Mouse (Mus musculus): ENCODE results near the gene Acot6. TPM values are rescaled to one million over a fixed set of nuclear protein-coding genes. Genes with fewer than 3 reads are reported as not detected.

The Acot6 gene
- total and polyA plus RNA-seq, 2 experiments from 2014 or later: 1.3 to 5.1 TPM

DNA sequence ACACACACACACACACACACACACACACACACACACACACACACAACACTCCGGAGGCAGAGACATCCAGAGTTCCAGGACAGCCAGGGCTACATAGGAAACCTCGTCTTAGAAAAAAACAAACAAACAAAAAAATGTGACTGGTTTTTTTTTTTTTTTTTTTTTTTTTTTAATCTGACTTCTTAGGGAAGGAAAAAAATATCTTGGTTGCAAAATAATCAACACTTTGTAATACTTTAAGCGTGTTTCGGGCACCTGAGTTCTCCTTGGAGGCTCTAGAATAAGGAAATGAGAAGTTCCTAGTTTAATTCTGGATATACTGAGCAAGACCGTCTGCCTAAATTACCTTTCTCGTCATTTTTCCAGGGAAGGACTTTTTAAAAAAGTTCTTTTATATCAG lies 13.2 kb downstream of the Acot6 start:
- no peak for DNase-seq
- Histone ChIP-seq H3K9ac (no peak overlapping the region), H3K4me2 (ENCODE audit: low read depth) (peak overlapping the region; percentile 67), H3K27me3 (ENCODE audit: insufficient read depth, low read length) (no peaks in the 10 kb centered on the region), H3K4me3 (ENCODE audit: low read depth, low read length) (peak overlapping the region; percentile 85), H3K4me1 (ENCODE audit: insufficient read depth) (peaks cover 6% of the 10 kb centered on the region; the same call in 1 of the 2 replicates), H3K27ac (ENCODE audit: low read depth, low read length) (no peak overlapping the region), H3K36me3 (ENCODE audit: insufficient read depth) (no peaks in the 10 kb centered on the region), H3K9me3 (ENCODE audit: low read length) (no peaks in the 10 kb centered on the region)
- 34% methylated on average over 6 of the region's 6 CpGs for WGBS
- no peak for TF ChIP-seq CTCF (IDR thresholded peaks at IDR 0.05; ENCODE audit: low read depth)
- no peak for ATAC-seq

DNA sequence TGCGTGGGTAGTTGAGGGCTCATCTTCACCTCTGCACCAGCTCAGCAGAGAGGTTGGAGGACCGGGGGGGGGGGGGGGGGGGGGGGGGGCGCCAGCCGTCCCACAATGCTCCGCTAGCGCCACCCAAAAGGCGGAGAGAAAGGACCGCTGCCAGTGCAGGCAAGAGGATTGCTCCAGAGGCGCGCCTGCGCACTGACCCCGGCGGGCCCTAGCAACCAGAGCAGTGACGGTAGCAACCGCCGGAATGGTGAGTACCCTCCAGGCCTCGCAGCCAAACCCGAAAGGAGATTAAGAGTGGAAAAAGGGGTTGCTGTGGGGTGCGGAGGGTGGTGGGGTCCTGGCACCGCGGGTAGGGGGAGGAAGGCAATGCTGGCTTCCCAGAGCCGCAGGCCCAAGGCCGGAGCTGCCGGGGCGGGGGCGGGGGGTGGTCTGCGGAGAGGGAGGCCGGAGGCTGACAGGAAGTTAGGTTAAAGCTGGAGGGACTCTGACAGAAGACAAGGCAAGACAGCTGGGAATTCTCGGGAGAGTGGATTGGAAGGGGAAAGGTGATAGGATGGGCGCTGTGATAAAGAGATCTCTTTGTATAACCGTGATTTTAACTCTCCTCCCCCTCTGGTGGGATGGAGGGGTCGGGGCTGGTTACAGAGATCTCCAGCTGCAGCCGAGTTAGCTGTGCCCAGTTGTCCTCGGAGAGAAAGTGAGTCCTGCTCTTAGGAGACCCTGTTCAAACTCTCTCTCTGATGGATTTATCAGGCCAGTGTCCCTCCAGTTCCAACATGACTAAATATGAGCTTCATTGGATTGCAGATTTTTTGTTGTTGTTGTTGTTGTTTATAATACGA lies 13.9 kb downstream of the Acot6 start, which contains the start of gene Dnal1:
Gene Dnal1, plus strand, starts transcription at position 214 of the 842 bp plus-strand sequence.
- H3K36me3 ChIP-seq (ENCODE audit: insufficient read depth): no peaks in the 10 kb centered on the region
- H3K9me3 ChIP-seq (ENCODE audit: low read length): no peaks in the 10 kb centered on the region

DNA sequence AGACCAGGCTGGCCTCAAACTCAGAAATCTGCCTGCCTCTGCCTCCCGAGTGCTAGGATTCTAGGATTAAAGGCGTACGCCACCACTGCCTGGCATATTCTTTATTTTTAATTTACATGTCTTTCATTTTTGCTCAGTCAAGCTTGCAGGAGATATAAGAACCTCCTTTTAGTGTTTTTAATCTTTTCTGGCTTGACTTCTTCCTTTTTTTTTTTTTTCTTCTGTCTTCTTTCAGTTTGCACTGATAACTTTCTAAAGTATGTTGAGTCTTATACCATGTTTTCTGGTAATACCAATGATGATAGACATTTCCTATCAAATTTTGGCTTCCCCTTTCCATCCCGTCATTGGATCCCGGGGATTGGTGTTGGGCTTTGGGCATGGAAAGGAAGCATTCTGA lies 19.1 kb downstream of the Acot6 start:
- Histone ChIP-seq H3K9me3 (ENCODE audit: low read length) (no peaks in the 10 kb centered on the region), H3K27me3 (ENCODE audit: insufficient read depth, low read length) (no peaks in the 10 kb centered on the region), H3K4me2 (ENCODE audit: low read depth) (no peak overlapping the region), H3K4me3 (ENCODE audit: low read depth, low read length) (no peak overlapping the region), H3K9ac (no peak overlapping the region), H3K36me3 (ENCODE audit: insufficient read depth) (no peaks in the 10 kb centered on the region), H3K4me1 (ENCODE audit: insufficient read depth) (peaks cover 6% of the 10 kb centered on the region; the same call in 1 of the 2 replicates), H3K27ac (ENCODE audit: low read depth, low read length) (no peak overlapping the region)
- DNase-seq (no peak), ATAC-seq (no peak)
- WGBS: 96% methylated on average over 5 of the region's 5 CpGs
- no peak for TF ChIP-seq CTCF (IDR thresholded peaks at IDR 0.05; ENCODE audit: low read depth)

More for the DNA sequence above, 13.9 kb downstream of the Acot6 start, which contains the start of gene Dnal1:
- peak within 1 kb of the TSS; percentile 73 for H3K9ac ChIP-seq
- ATAC-seq (peak; percentile 99), DNase-seq (peak; percentile 93)
- 2% methylated on average over 32 of the region's 35 CpGs for WGBS
- peak within 1 kb of the TSS; percentile 85 for H3K4me3 ChIP-seq (ENCODE audit: low read depth, low read length)
- H3K4me1 ChIP-seq (ENCODE audit: insufficient read depth): peaks cover 6% of the 10 kb centered on the region; the same call in 1 of the 2 replicates
- peak within 1 kb of the TSS; percentile 67 for H3K4me2 ChIP-seq (ENCODE audit: low read depth)
- H3K27me3 ChIP-seq (ENCODE audit: insufficient read depth, low read length): no peaks in the 10 kb centered on the region
- peak; percentile 37 for TF ChIP-seq CTCF (IDR thresholded peaks at IDR 0.05; ENCODE audit: low read depth)
- peak within 1 kb of the TSS; percentile 74 for H3K27ac ChIP-seq (ENCODE audit: low read depth, low read length)

DNA sequence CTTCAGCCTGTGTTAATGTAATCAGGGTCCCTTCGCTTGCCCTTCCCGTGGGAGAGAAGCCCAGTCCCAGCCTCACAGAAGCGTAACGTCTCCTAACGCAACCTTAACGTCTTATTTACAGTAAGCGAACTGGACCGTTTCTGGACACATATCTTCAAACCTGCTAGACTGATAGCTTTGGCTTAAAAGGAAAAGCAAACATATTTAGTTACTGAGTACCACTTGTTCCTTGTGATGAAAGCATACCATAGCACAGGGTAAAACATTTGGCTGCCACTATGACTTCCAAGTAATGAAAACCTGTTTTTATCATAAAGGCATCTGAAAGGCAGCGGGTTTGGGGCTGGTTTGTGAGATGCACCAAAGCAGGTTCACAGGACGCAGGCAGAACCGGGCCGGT lies 25.4 kb downstream of the Acot6 start:
- no peak for TF ChIP-seq CTCF (IDR thresholded peaks at IDR 0.05; ENCODE audit: low read depth)
- Histone ChIP-seq H3K27ac (ENCODE audit: low read depth, low read length) (no peak overlapping the region), H3K4me3 (ENCODE audit: low read depth, low read length) (no peak overlapping the region), H3K4me1 (ENCODE audit: insufficient read depth) (no peaks in the 10 kb centered on the region), H3K4me2 (ENCODE audit: low read depth) (no peak overlapping the region), H3K9ac (no peak overlapping the region), H3K27me3 (ENCODE audit: insufficient read depth, low read length) (no peaks in the 10 kb centered on the region), H3K9me3 (ENCODE audit: low read length) (no peaks in the 10 kb centered on the region), H3K36me3 (ENCODE audit: insufficient read depth) (peaks cover 15% of the 10 kb centered on the region; the same call in 1 of the 2 replicates)
- ATAC-seq (no peak), DNase-seq (no peak)
- WGBS: 89% methylated on average over 12 of the region's 12 CpGs

DNA sequence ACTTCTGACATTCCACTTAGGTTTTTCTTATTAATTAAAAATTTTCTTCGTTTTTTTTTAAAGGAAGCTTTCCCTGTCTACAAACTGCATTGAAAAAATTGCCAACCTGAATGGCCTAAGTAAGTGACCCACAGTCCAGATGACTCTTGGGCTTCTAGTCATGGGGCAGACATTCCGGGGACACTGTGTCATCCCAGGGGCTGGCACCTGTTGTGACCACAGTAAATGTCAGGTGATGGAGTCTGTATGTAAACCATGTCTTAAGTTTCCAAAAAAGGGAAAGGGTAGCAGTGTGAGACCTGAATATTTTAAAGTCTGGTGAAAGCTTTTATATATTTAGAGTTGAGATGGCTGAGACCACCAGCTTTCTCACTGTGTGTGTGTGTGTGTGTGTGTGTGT lies 26.4 kb downstream of the Acot6 start:
- Histone ChIP-seq H3K4me3 (ENCODE audit: low read depth, low read length) (no peak overlapping the region), H3K4me2 (ENCODE audit: low read depth) (no peak overlapping the region), H3K27me3 (ENCODE audit: insufficient read depth, low read length) (no peaks in the 10 kb centered on the region), H3K4me1 (ENCODE audit: insufficient read depth) (no peaks in the 10 kb centered on the region), H3K27ac (ENCODE audit: low read depth, low read length) (no peak overlapping the region), H3K36me3 (ENCODE audit: insufficient read depth) (peaks cover 21% of the 10 kb centered on the region), H3K9ac (no peak overlapping the region), H3K9me3 (ENCODE audit: low read length) (no peaks in the 10 kb centered on the region)
- no peak for DNase-seq
- ATAC-seq: no peak
- TF ChIP-seq CTCF (IDR thresholded peaks at IDR 0.05; ENCODE audit: low read depth): no peak
- WGBS: 89% methylated on average over 2 of the region's 2 CpGs

DNA sequence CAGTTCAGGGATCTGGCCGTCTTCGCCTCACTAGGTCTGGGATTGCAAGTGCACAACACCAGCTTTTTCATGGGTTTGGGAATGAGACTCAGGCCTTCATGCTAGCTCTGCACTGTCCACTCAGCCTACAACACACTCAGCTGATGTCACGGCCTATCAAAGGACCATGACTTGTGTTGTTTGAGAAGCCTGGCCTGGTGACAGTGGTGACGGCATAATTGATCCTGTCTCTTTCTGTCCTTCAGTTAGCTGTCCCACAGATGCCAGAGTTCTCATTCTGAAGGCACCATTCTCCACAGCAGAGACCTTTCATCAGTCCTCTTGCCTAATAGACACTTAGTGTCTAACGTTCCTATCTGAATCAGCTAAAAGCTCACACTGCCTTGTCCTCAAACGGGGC lies 28.1 kb downstream of the Acot6 start:
- H3K9ac ChIP-seq: no peak overlapping the region
- no peak overlapping the region for H3K4me2 ChIP-seq (ENCODE audit: low read depth)
- TF ChIP-seq CTCF (IDR thresholded peaks at IDR 0.05; ENCODE audit: low read depth): no peak
- H3K4me3 ChIP-seq (ENCODE audit: low read depth, low read length): no peak overlapping the region
- H3K4me1 ChIP-seq (ENCODE audit: insufficient read depth): no peaks in the 10 kb centered on the region
- H3K9me3 ChIP-seq (ENCODE audit: low read length): no peaks in the 10 kb centered on the region
- no peaks in the 10 kb centered on the region for H3K27me3 ChIP-seq (ENCODE audit: insufficient read depth, low read length)
- ATAC-seq (no peak), DNase-seq (no peak)
- 87% methylated on average over 6 of the region's 6 CpGs for WGBS
- H3K27ac ChIP-seq (ENCODE audit: low read depth, low read length): no peak overlapping the region
- peaks cover 26% of the 10 kb centered on the region for H3K36me3 ChIP-seq (ENCODE audit: insufficient read depth)

DNA sequence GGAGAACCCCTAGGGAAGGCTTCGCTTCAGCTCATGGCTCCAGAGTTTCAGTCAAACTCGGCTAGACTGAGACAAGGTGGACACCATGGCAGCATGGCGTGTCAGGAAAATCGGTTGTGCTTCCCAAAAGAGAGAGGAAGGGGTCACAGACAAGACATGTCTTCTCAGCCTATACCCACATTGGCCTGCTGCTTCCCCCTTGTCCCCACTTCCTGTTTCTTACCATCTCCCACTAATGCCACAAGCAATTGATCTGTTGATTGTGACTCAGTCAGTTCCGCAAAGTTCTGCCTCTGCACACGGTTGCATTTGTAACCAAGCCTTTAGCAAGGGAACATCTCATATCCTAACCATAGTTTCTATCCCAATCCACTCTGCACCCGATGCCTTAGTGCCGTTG lies 29.5 kb downstream of the Acot6 start:
- H3K4me3 ChIP-seq (ENCODE audit: low read depth, low read length): no peak overlapping the region
- no peak overlapping the region for H3K4me2 ChIP-seq (ENCODE audit: low read depth)
- 96% methylated on average over 8 of the region's 8 CpGs for WGBS
- no peaks in the 10 kb centered on the region for H3K27me3 ChIP-seq (ENCODE audit: insufficient read depth, low read length)
- DNase-seq: no peak
- H3K4me1 ChIP-seq (ENCODE audit: insufficient read depth): no peaks in the 10 kb centered on the region
- TF ChIP-seq CTCF (IDR thresholded peaks at IDR 0.05; ENCODE audit: low read depth): no peak
- no peak overlapping the region for H3K9ac ChIP-seq
- H3K9me3 ChIP-seq (ENCODE audit: low read length): no peaks in the 10 kb centered on the region
- H3K27ac ChIP-seq (ENCODE audit: low read depth, low read length): no peak overlapping the region
- ATAC-seq: no peak
- peaks cover 23% of the 10 kb centered on the region for H3K36me3 ChIP-seq (ENCODE audit: insufficient read depth)
